Mouse (Mus musculus) heart, embryonic 10.5 days (tissue): ENCODE results near the gene Lmx1b. TPM values are rescaled to one million over a fixed set of nuclear protein-coding genes. Genes with fewer than 3 reads are reported as not detected.

Source experiments
- DNase-seq: peaks from one replicate; pipeline ENCODE4 v3.0.0-alpha.2; 2017; ENCODE audit warnings: low spot score
- H3K27ac ChIP-seq: fragments of 300-500 bp; sonication (generic); 2 replicates; pipeline ENCODE4 v1.5.1; 2016; ENCODE audit warnings: mild to moderate bottlenecking
- H3K27me3 ChIP-seq: fragments of 300-500 bp; sonication (generic); 2 replicates; pipeline ENCODE4 v1.6.1; 2016; ENCODE audit warnings: mild to moderate bottlenecking; ENCODE audit not compliant: poor library complexity, insufficient read depth, severe bottlenecking
- H3K36me3 ChIP-seq: fragments of 300-500 bp; sonication (generic); 2 replicates; pipeline ENCODE4 v1.6.1; 2016; ENCODE audit warnings: mild to moderate bottlenecking, moderate library complexity
- H3K4me1 ChIP-seq: fragments of 300-500 bp; sonication (generic); 2 replicates; pipeline ENCODE4 v1.6.1; 2016; ENCODE audit warnings: mild to moderate bottlenecking
- H3K4me3 ChIP-seq: fragments of 300-500 bp; sonication (generic); 2 replicates; pipeline ENCODE4 v1.5.1; 2016; ENCODE audit warnings: mild to moderate bottlenecking, moderate library complexity
- H3K9me3 ChIP-seq: fragments of 300-500 bp; sonication (generic); 2 replicates; pipeline ENCODE4 v1.6.1; 2016; ENCODE audit warnings: mild to moderate bottlenecking, moderate library complexity
- WGBS: fragments of 180-500 bp; shearing (Covaris S2); methylation state at CpG from one replicate; pipeline ENCODE4 v1.1.7; 2016; 5-methylcytosine and 5-hydroxymethylcytosine counted together
- polyA plus RNA-seq: library from polyadenylated mRNA; unstranded; fragments of >200 nt; fragmentation: Nextera tagmentation; extraction: Ambion mirVana; gene quantifications from 2 replicates; pipeline ENCODE4 v1.2.1, GENCODE M21; 2016

Lmx1b gene
- polyA plus RNA-seq, 1 experiment from 2014 or later, result 0.83 TPM

- DNase-seq, result no peak
- no peak overlapping the region for H3K4me3 ChIP-seq
- H3K4me1 ChIP-seq, result peaks cover 29% of the 10 kb centered on the region
- no peaks in the 10 kb centered on the region for H3K9me3 ChIP-seq
- peak overlapping the region; percentile 65; the same call in 1 of the 2 replicates for H3K27ac ChIP-seq
- H3K27me3 ChIP-seq, result peaks cover 36% of the 10 kb centered on the region
- no peaks in the 10 kb centered on the region for H3K36me3 ChIP-seq
- WGBS, result 70% methylated on average over 4 of the region's 4 CpGs
These were observed 24.4 kb upstream of the Lmx1b start for GRCm38 (mm10) chr2:33664661-33665060.

GRCm38 (mm10) chr2:33659288-33659629 lies 18.9 kb upstream of the Lmx1b start:
- 8% methylated on average over 7 of the region's 7 CpGs for WGBS
- no peaks in the 10 kb centered on the region for H3K9me3 ChIP-seq
- H3K27ac ChIP-seq, result peak overlapping the region; percentile 42; the same call in 1 of the 2 replicates

GRCm38 (mm10) chr2:33658602-33659287 lies 18.4 kb upstream of the Lmx1b start:
- H3K9me3 ChIP-seq, result no peaks in the 10 kb centered on the region
- peaks cover 6% of the 10 kb centered on the region for H3K4me1 ChIP-seq
- no peak for DNase-seq
- no peaks in the 10 kb centered on the region for H3K36me3 ChIP-seq
- H3K27ac ChIP-seq, result peak overlapping the region; percentile 42; the same call in 1 of the 2 replicates
- peaks cover 6% of the 10 kb centered on the region; the same call in 1 of the 2 replicates for H3K27me3 ChIP-seq
- H3K4me3 ChIP-seq, result peak overlapping the region; percentile 48
- WGBS, result 43% methylated on average over 12 of the region's 12 CpGs

More at GRCm38 (mm10) chr2:33659288-33659629, 18.9 kb upstream of the Lmx1b start:
- no peaks in the 10 kb centered on the region for H3K36me3 ChIP-seq
- H3K4me3 ChIP-seq, result peak overlapping the region; percentile 48
- H3K4me1 ChIP-seq, result peaks cover 6% of the 10 kb centered on the region
- DNase-seq, result no peak
- H3K27me3 ChIP-seq, result peaks cover 9% of the 10 kb centered on the region; the same call in 1 of the 2 replicates

- 72% methylated on average over 22 of the region's 22 CpGs for WGBS
- Histone ChIP-seq H3K4me1 (peaks cover 14% of the 10 kb centered on the region), H3K27me3 (peaks cover 40% of the 10 kb centered on the region), H3K9me3 (no peaks in the 10 kb centered on the region), H3K27ac (no peak overlapping the region), H3K36me3 (no peaks in the 10 kb centered on the region), H3K4me3 (no peak overlapping the region)
- no peak for DNase-seq
These were observed 12.3 kb upstream of the Lmx1b start for GRCm38 (mm10) chr2:33652517-33653198.

GRCm38 (mm10) chr2:33649371-33649770 lies 9.1 kb upstream of the Lmx1b start:
- 46% methylated on average over 3 of the region's 3 CpGs for WGBS
- no peaks in the 10 kb centered on the region for H3K36me3 ChIP-seq
- peak overlapping the region; percentile 52 for H3K27ac ChIP-seq

GRCm38 (mm10) chr2:33648894-33649293 lies 8.6 kb upstream of the Lmx1b start:
- H3K4me1 ChIP-seq, result peaks cover 19% of the 10 kb centered on the region
- 11% methylated on average over 4 of the region's 4 CpGs for WGBS
- peaks cover 78% of the 10 kb centered on the region for H3K27me3 ChIP-seq
- no peaks in the 10 kb centered on the region for H3K36me3 ChIP-seq
- H3K9me3 ChIP-seq, result no peaks in the 10 kb centered on the region
- DNase-seq, result no peak
- peak overlapping the region; percentile 52; the same call in 1 of the 2 replicates for H3K27ac ChIP-seq
- H3K4me3 ChIP-seq, result no peak overlapping the region; the same call in 1 of the 2 replicates

More at GRCm38 (mm10) chr2:33649371-33649770, 9.1 kb upstream of the Lmx1b start:
- no peak for DNase-seq
- H3K4me3 ChIP-seq, result no peak overlapping the region; the same call in 1 of the 2 replicates
- H3K4me1 ChIP-seq, result peaks cover 19% of the 10 kb centered on the region
- H3K9me3 ChIP-seq, result no peaks in the 10 kb centered on the region
- peaks cover 73% of the 10 kb centered on the region for H3K27me3 ChIP-seq

- Histone ChIP-seq H3K27me3 (peaks cover 93% of the 10 kb centered on the region), H3K4me1 (peaks cover 39% of the 10 kb centered on the region), H3K36me3 (no peaks in the 10 kb centered on the region), H3K27ac (no peak overlapping the region), H3K9me3 (no peaks in the 10 kb centered on the region), H3K4me3 (no peak overlapping the region)
- no peak for DNase-seq
- WGBS, result 8% methylated on average over 3 of the region's 3 CpGs
These were observed 5.9 kb upstream of the Lmx1b start for GRCm38 (mm10) chr2:33646283-33646550.

- no peak for DNase-seq
- no peak overlapping the region for H3K27ac ChIP-seq
- H3K27me3 ChIP-seq, result peaks cover 98% of the 10 kb centered on the region
- WGBS, result 4% methylated on average over 15 of the region's 15 CpGs
- H3K4me3 ChIP-seq, result no peak overlapping the region
- peaks cover 44% of the 10 kb centered on the region for H3K4me1 ChIP-seq
- no peaks in the 10 kb centered on the region for H3K9me3 ChIP-seq
- no peaks in the 10 kb centered on the region for H3K36me3 ChIP-seq
These were observed 5.4 kb upstream of the Lmx1b start for GRCm38 (mm10) chr2:33645538-33646282.

GRCm38 (mm10) chr2:33643721-33644713 lies 3.7 kb upstream of the Lmx1b start:
- no peak overlapping the region for H3K4me3 ChIP-seq
- WGBS, result 5% methylated on average over 50 of the region's 50 CpGs
- no peaks in the 10 kb centered on the region for H3K36me3 ChIP-seq
- peaks cover 100% of the 10 kb centered on the region for H3K27me3 ChIP-seq
- H3K4me1 ChIP-seq, result peaks cover 52% of the 10 kb centered on the region
- DNase-seq, result no peak
- H3K9me3 ChIP-seq, result no peaks in the 10 kb centered on the region
- no peak overlapping the region for H3K27ac ChIP-seq

GRCm38 (mm10) chr2:33642650-33643458 lies 2.5 kb upstream of the Lmx1b start:
- no peak overlapping the region for H3K27ac ChIP-seq
- peaks cover 45% of the 10 kb centered on the region for H3K4me1 ChIP-seq
- 3% methylated on average over 42 of the region's 42 CpGs for WGBS
- H3K9me3 ChIP-seq, result no peaks in the 10 kb centered on the region
- H3K36me3 ChIP-seq, result no peaks in the 10 kb centered on the region
- DNase-seq, result no peak
- H3K4me3 ChIP-seq, result peak overlapping the region; percentile 67
- H3K27me3 ChIP-seq, result peaks cover 100% of the 10 kb centered on the region

- no peak for DNase-seq
- peak overlapping the region; percentile 67 for H3K4me3 ChIP-seq
- no peaks in the 10 kb centered on the region for H3K36me3 ChIP-seq
- peaks cover 45% of the 10 kb centered on the region for H3K4me1 ChIP-seq
- H3K27ac ChIP-seq, result 0 out of 2 replicates have a peak overlapping the region, but pooled peaks have one; percentile 53
- under 1% methylated on average over 41 of the region's 41 CpGs for WGBS
- no peaks in the 10 kb centered on the region for H3K9me3 ChIP-seq
- peaks cover 100% of the 10 kb centered on the region for H3K27me3 ChIP-seq
These were observed 1.7 kb upstream of the Lmx1b start for GRCm38 (mm10) chr2:33641859-33642571.
